In the genomic region with DNA sequence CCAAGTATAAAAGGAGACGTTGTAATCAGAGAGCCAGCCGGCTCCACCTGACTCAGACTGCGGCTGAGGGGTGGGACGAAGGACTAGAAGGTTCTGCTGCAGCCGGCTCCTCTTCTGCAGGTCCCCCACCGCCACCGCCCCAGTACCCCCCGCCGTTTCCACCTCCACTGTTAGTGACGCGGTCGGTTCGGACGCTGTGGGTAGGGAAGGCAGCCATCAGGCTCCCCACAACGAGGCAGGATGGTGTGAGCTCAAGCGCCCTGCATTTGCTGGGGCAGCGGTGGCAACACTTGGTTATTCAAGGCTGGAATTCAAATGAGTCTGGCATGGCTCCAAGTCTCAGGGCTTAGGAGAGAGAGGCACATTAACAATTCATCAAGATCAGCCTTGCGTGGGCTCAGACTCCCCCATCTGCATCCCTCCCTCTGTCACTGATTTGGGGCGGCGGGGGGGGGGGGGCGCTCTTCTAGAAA, we compare ENCODE assay signal across 7 mouse cellular contexts.
DNase-seq lines count a peak whose midpoint lies in the region; ATAC-seq lines count a peak whose summit lies in the region.

No protein-coding gene starts in this region.

- H3K27me3 ChIP-seq in forebrain, embryonic 15.5 days = no peaks in the 10 kb centered on the region
- H3K27me3 ChIP-seq in hindbrain, embryonic 14.5 days (ENCODE audit: control insufficient read depth, insufficient read depth, low read length) = no peaks in the 10 kb centered on the region
- no peaks in the 10 kb centered on the region for H3K27me3 ChIP-seq in lung, embryonic 16.5 days (ENCODE audit: control insufficient read depth, insufficient read depth, low read depth, low read length)

- H3K4me3 ChIP-seq in forebrain, embryonic 15.5 days = peak overlapping the region; percentile 48
- H3K4me3 ChIP-seq in hindbrain, embryonic 14.5 days (replicated peaks; ENCODE audit: low read length) = peak overlapping the region; percentile 37
- H3K4me3 ChIP-seq in lung, embryonic 16.5 days (ENCODE audit: low read length) = peak overlapping the region; percentile 38

- DNase-seq in T-cell, adult 2 months (ENCODE audit: low spot score) = peak; percentile 34
- DNase-seq in cerebellum, adult 11 months = peak; percentile 61
- DNase-seq in hindbrain, embryonic 14.5 days (ENCODE audit: low spot score) = peak; percentile 92
- peak; percentile 69 to 86 for DNase-seq in layer of hippocampus, postnatal 14 days (ENCODE audit: low spot score in 2 of 2)
- peak; percentile 98 for DNase-seq in retina, postnatal 1 day

- H3K4me1 ChIP-seq in forebrain, embryonic 15.5 days = peaks cover 25% of the 10 kb centered on the region
- peaks cover 21% of the 10 kb centered on the region for H3K4me1 ChIP-seq in hindbrain, embryonic 14.5 days (replicated peaks; ENCODE audit: control insufficient read depth, insufficient read depth, low read length)
- H3K4me1 ChIP-seq in lung, embryonic 16.5 days (replicated peaks; ENCODE audit: control insufficient read depth, insufficient read depth, low read length) = peaks cover 10% of the 10 kb centered on the region

- peak; percentile 84 for ATAC-seq in forebrain, embryonic 15.5 days (replicated peaks)
- ATAC-seq in hindbrain, embryonic 14.5 days (ENCODE audit: low FRiP score) = peak; percentile 86
- peak; percentile 77 for ATAC-seq in lung, embryonic 16.5 days (ENCODE audit: low read depth)

- peak overlapping the region; percentile 75 for H3K4me2 ChIP-seq in forebrain, embryonic 15.5 days (replicated peaks)
- H3K4me2 ChIP-seq in hindbrain, embryonic 14.5 days (replicated peaks) = peak overlapping the region; percentile 76
- peak overlapping the region; percentile 64 for H3K4me2 ChIP-seq in lung, embryonic 16.5 days (ENCODE audit: low read depth, low read length)

- WGBS in forebrain, embryonic 15.5 days = under 1% methylated on average over 21 of the region's 21 CpGs
- WGBS in hindbrain, embryonic 14.5 days = 0% methylated on average over 19 of the region's 21 CpGs
- WGBS in lung, embryonic 16.5 days = 0% methylated on average over 21 of the region's 21 CpGs

- H3K9me3 ChIP-seq in forebrain, embryonic 15.5 days = no peaks in the 10 kb centered on the region
- no peaks in the 10 kb centered on the region for H3K9me3 ChIP-seq in hindbrain, embryonic 14.5 days (ENCODE audit: control insufficient read depth, low read length)
- no peaks in the 10 kb centered on the region for H3K9me3 ChIP-seq in lung, embryonic 16.5 days (ENCODE audit: control insufficient read depth, low read length)

- H3K27ac ChIP-seq in forebrain, embryonic 15.5 days (replicated peaks) = peak overlapping the region; percentile 89
- peak overlapping the region; percentile 91 for H3K27ac ChIP-seq in hindbrain, embryonic 14.5 days
- H3K27ac ChIP-seq in lung, embryonic 16.5 days (ENCODE audit: low read length) = no peak overlapping the region

- peak overlapping the region; percentile 55 for H3K9ac ChIP-seq in forebrain, embryonic 15.5 days (replicated peaks)
- H3K9ac ChIP-seq in hindbrain, embryonic 14.5 days = peak overlapping the region; percentile 58
- H3K9ac ChIP-seq in lung, embryonic 16.5 days (ENCODE audit: low read length) = peak overlapping the region; percentile 1; the same call in 1 of the 2 replicates

- H3K36me3 ChIP-seq in forebrain, embryonic 15.5 days = no peaks in the 10 kb centered on the region
- H3K36me3 ChIP-seq in hindbrain, embryonic 14.5 days (replicated peaks; ENCODE audit: control insufficient read depth, insufficient read depth) = no peaks in the 10 kb centered on the region
- no peaks in the 10 kb centered on the region for H3K36me3 ChIP-seq in lung, embryonic 16.5 days (ENCODE audit: control insufficient read depth, insufficient read depth, low read length)

Comparison
In these comparisons a context has a peak if more than half of its experiments do, and no peak if none do; other contexts are left out.
1. DNase-seq: peak in every context shown above with its lines; median percentile 98 in retina, postnatal 1 day; 92 in hindbrain, embryonic 14.5 days; 78 in layer of hippocampus, postnatal 14 days; 61 in cerebellum, adult 11 months; 34 in T-cell, adult 2 months.
2. H3K9ac ChIP-seq: peak in every context shown above with its lines; median percentile 58 in hindbrain, embryonic 14.5 days; 55 in forebrain, embryonic 15.5 days; 1 in lung, embryonic 16.5 days.